ENCODE assay signal across 8 mouse cellular contexts in genomic region chr4:148107621-148108291, GRCm38 (mm10). TPM values are rescaled to one million over a fixed set of nuclear protein-coding genes. Genes with fewer than 3 reads are reported as not detected.
DNase-seq lines count a peak whose midpoint lies in the region; ATAC-seq and TF ChIP-seq lines count a peak whose summit lies in the region.

No protein-coding gene starts in this region.

- H3K9me3 ChIP-seq in lung, postnatal 0 days (ENCODE audit: low read length) = no peaks in the 10 kb centered on the region
- no peaks in the 10 kb centered on the region for H3K9me3 ChIP-seq in forebrain, embryonic 14.5 days (replicated peaks; ENCODE audit: control insufficient read depth, low read length)
- H3K9me3 ChIP-seq in midbrain, postnatal 0 days (ENCODE audit: low read length) = no peaks in the 10 kb centered on the region

- H3K27me3 ChIP-seq in lung, postnatal 0 days (replicated peaks; ENCODE audit: insufficient read depth, low read length) = 0 out of 2 replicates have a peak, but pooled peaks cover 3% of the 10 kb centered on the region
- H3K27me3 ChIP-seq in forebrain, embryonic 14.5 days (replicated peaks; ENCODE audit: control insufficient read depth, insufficient read depth, low read length) = no peaks in the 10 kb centered on the region
- no peaks in the 10 kb centered on the region for H3K27me3 ChIP-seq in midbrain, postnatal 0 days (ENCODE audit: insufficient read depth, low read length)

- no peak overlapping the region for H3K27ac ChIP-seq in lung, postnatal 0 days (ENCODE audit: low read length)
- peak overlapping the region; percentile 76 for H3K27ac ChIP-seq in forebrain, embryonic 14.5 days (ENCODE audit: low read depth, low read length)
- H3K27ac ChIP-seq in midbrain, postnatal 0 days (ENCODE audit: low read depth, low read length) = no peak overlapping the region

- H3K4me3 ChIP-seq in lung, postnatal 0 days (ENCODE audit: low read depth, low read length) = no peak overlapping the region
- H3K4me3 ChIP-seq in forebrain, embryonic 14.5 days (ENCODE audit: low read depth, low read length) = no peak overlapping the region
- H3K4me3 ChIP-seq in midbrain, postnatal 0 days (ENCODE audit: low read depth, low read length) = no peak overlapping the region

- 28% methylated on average over 22 of the region's 22 CpGs for WGBS in lung, postnatal 0 days
- 64% methylated on average over 22 of the region's 22 CpGs for WGBS in forebrain, embryonic 14.5 days
- WGBS in midbrain, postnatal 0 days = 71% methylated on average over 22 of the region's 22 CpGs

- peak; percentile 76 for ATAC-seq in lung, postnatal 0 days
- ATAC-seq in forebrain, embryonic 14.5 days = peak; percentile 79
- peak; percentile 28 for ATAC-seq in midbrain, postnatal 0 days (ENCODE audit: low FRiP score)

- no peaks in the 10 kb centered on the region for H3K4me1 ChIP-seq in lung, postnatal 0 days (ENCODE audit: insufficient read depth, low read depth, low read length)
- no peaks in the 10 kb centered on the region for H3K4me1 ChIP-seq in forebrain, embryonic 14.5 days (ENCODE audit: control insufficient read depth, insufficient read depth, low read length)
- H3K4me1 ChIP-seq in midbrain, postnatal 0 days (ENCODE audit: insufficient read depth, low read length) = no peaks in the 10 kb centered on the region

- intact Hi-C loops in gastrocnemius, postnatal 14 days (cut with DNase I; ENCODE audit: low total_unique reads) = loop anchor here (10.0 kb wide), 1 partner anchor 327 kb away; no protein-coding TSS in a partner anchor

- TF ChIP-seq EP300 in lung, postnatal 0 days (IDR thresholded peaks at IDR 0.05) = no peak

- no peak overlapping the region for H3K4me2 ChIP-seq in lung, postnatal 0 days (replicated peaks; ENCODE audit: low read depth, low read length)
- no peak overlapping the region for H3K4me2 ChIP-seq in forebrain, embryonic 14.5 days (ENCODE audit: low read length)
- no peak overlapping the region for H3K4me2 ChIP-seq in midbrain, postnatal 0 days (ENCODE audit: low read depth, low read length, poor library complexity, severe bottlenecking)

- no peaks in the 10 kb centered on the region for H3K36me3 ChIP-seq in lung, postnatal 0 days (ENCODE audit: insufficient read depth, low read length)
- peaks cover 56% of the 10 kb centered on the region for H3K36me3 ChIP-seq in forebrain, embryonic 14.5 days (ENCODE audit: control insufficient read depth, insufficient read depth, low read length)
- H3K36me3 ChIP-seq in midbrain, postnatal 0 days (ENCODE audit: insufficient read depth, low read length) = peaks cover 12% of the 10 kb centered on the region

- DNase-seq in gastrocnemius, postnatal 14 days = peak; percentile 42
- no peak for DNase-seq in gastrocnemius, postnatal 25 days
- peak; percentile 26 for DNase-seq in lung, postnatal 0 days (ENCODE audit: low spot score)
- no peak for DNase-seq in lung, postnatal 25 days (ENCODE audit: low spot score)
- peak; percentile 83 for DNase-seq in forebrain, embryonic 14.5 days (ENCODE audit: low spot score)
- DNase-seq in midbrain, postnatal 0 days (ENCODE audit: low spot score) = peak; percentile 65
- no peak for DNase-seq in urinary bladder, postnatal 25 days (ENCODE audit: low spot score)
- DNase-seq in right cerebral cortex, adult 2 months (ENCODE audit: low spot score in 2 of 2) = no peak

- no peak for TF ChIP-seq CTCF in lung, postnatal 0 days (IDR thresholded peaks at IDR 0.05)
- TF ChIP-seq CTCF in midbrain, postnatal 0 days (IDR thresholded peaks at IDR 0.05) = no peak

- no peak overlapping the region for H3K9ac ChIP-seq in lung, postnatal 0 days (replicated peaks; ENCODE audit: low read depth)
- H3K9ac ChIP-seq in forebrain, embryonic 14.5 days (ENCODE audit: low read length) = no peak overlapping the region
- 0 out of 2 replicates have a peak overlapping the region, but pooled peaks have one; percentile 29 for H3K9ac ChIP-seq in midbrain, postnatal 0 days (replicated peaks; ENCODE audit: low read length, poor library complexity, severe bottlenecking)

RNA-seq across cellular contexts. Expression of gene Agtrap, which starts 19.9 kb away (rescaled TPM):
- total RNA-seq in gastrocnemius, postnatal 14 days (2021) = 10 to 100 TPM; 12.3 to 14.7 TPM
- total RNA-seq in gastrocnemius, postnatal 25 days (2021) = 10 to 100 TPM; 10.9 to 16.2 TPM
- polyA plus RNA-seq in lung, postnatal 0 days (2015; fragmentation: Nextera tagmentation; extraction: Ambion mirVana) = 20.7 and 22.0 TPM in 2 replicates
- polyA plus RNA-seq in forebrain, embryonic 14.5 days (2014; fragmentation: Nextera tagmentation; extraction: Ambion mirVana) = 5.3 and 5.7 TPM in 2 replicates
- total RNA-seq in midbrain, postnatal 0 days (2014; rRNA removed) = 6.6 and 7.5 TPM in 2 replicates
- 7.4 and 8.6 TPM in 2 replicates for polyA plus RNA-seq in midbrain, postnatal 0 days (2015; fragmentation: Nextera tagmentation; extraction: Ambion mirVana)

RNA-seq across cellular contexts. Expression of gene Mad2l2, which starts 22.4 kb away (rescaled TPM):
- 10 to 100 TPM; 11.5 to 12.9 TPM for total RNA-seq in gastrocnemius, postnatal 14 days (2021)
- total RNA-seq in gastrocnemius, postnatal 25 days (2021) = 10 to 100 TPM; 10.2 to 11.0 TPM
- polyA plus RNA-seq in lung, postnatal 0 days (2015; fragmentation: Nextera tagmentation; extraction: Ambion mirVana) = 35.2 and 35.7 TPM in 2 replicates
- polyA plus RNA-seq in forebrain, embryonic 14.5 days (2014; fragmentation: Nextera tagmentation; extraction: Ambion mirVana) = 129 and 141 TPM in 2 replicates
- total RNA-seq in midbrain, postnatal 0 days (2014; rRNA removed) = 42.0 and 51.7 TPM in 2 replicates
- polyA plus RNA-seq in midbrain, postnatal 0 days (2015; fragmentation: Nextera tagmentation; extraction: Ambion mirVana) = 84.0 and 89.1 TPM in 2 replicates

RNA-seq across cellular contexts. Expression of gene Draxin, which starts 22.7 kb away (rescaled TPM):
- total RNA-seq in gastrocnemius, postnatal 14 days (2021) = under 1 TPM; 0.10 to 0.13 TPM
- not detected for total RNA-seq in gastrocnemius, postnatal 25 days (2021)
- 0.06 TPM in 2 replicates for polyA plus RNA-seq in lung, postnatal 0 days (2015; fragmentation: Nextera tagmentation; extraction: Ambion mirVana)
- polyA plus RNA-seq in forebrain, embryonic 14.5 days (2014; fragmentation: Nextera tagmentation; extraction: Ambion mirVana) = 18.8 and 20.7 TPM in 2 replicates
- total RNA-seq in midbrain, postnatal 0 days (2014; rRNA removed) = 23.9 and 29.5 TPM in 2 replicates
- polyA plus RNA-seq in midbrain, postnatal 0 days (2015; fragmentation: Nextera tagmentation; extraction: Ambion mirVana) = 4.3 and 5.0 TPM in 2 replicates

RNA-seq across cellular contexts. Expression of gene Fbxo6, which starts 44.2 kb away (rescaled TPM):
- total RNA-seq in gastrocnemius, postnatal 14 days (2021) = 10 to 100 TPM; 22.9 to 29.1 TPM
- total RNA-seq in gastrocnemius, postnatal 25 days (2021) = 10 to 100 TPM; 28.8 to 29.8 TPM
- polyA plus RNA-seq in lung, postnatal 0 days (2015; fragmentation: Nextera tagmentation; extraction: Ambion mirVana) = 53.1 and 58.5 TPM in 2 replicates
- polyA plus RNA-seq in forebrain, embryonic 14.5 days (2014; fragmentation: Nextera tagmentation; extraction: Ambion mirVana) = 19.0 and 20.6 TPM in 2 replicates
- 23.4 and 27.7 TPM in 2 replicates for total RNA-seq in midbrain, postnatal 0 days (2014; rRNA removed)
- 23.6 and 25.8 TPM in 2 replicates for polyA plus RNA-seq in midbrain, postnatal 0 days (2015; fragmentation: Nextera tagmentation; extraction: Ambion mirVana)

RNA-seq across cellular contexts. Expression of gene Fbxo44, which starts 52.5 kb away (rescaled TPM):
- total RNA-seq in gastrocnemius, postnatal 14 days (2021) = 1 to 10 TPM; 1.4 to 3.3 TPM
- 1 to 10 TPM; 6.4 to 7.1 TPM for total RNA-seq in gastrocnemius, postnatal 25 days (2021)
- polyA plus RNA-seq in lung, postnatal 0 days (2015; fragmentation: Nextera tagmentation; extraction: Ambion mirVana) = 7.1 and 8.4 TPM in 2 replicates
- polyA plus RNA-seq in forebrain, embryonic 14.5 days (2014; fragmentation: Nextera tagmentation; extraction: Ambion mirVana) = 70.6 and 76.3 TPM in 2 replicates
- 169 and 189 TPM in 2 replicates for total RNA-seq in midbrain, postnatal 0 days (2014; rRNA removed)
- 107 and 116 TPM in 2 replicates for polyA plus RNA-seq in midbrain, postnatal 0 days (2015; fragmentation: Nextera tagmentation; extraction: Ambion mirVana)

Comparison
In these comparisons a context has a peak if more than half of its experiments do, and no peak if none do; other contexts are left out.
1. DNase-seq: peak in gastrocnemius, postnatal 14 days (single experiment), lung, postnatal 0 days (single experiment), forebrain, embryonic 14.5 days (single experiment) and midbrain, postnatal 0 days (single experiment); none in gastrocnemius, postnatal 25 days (single experiment), lung, postnatal 25 days (single experiment), urinary bladder, postnatal 25 days (single experiment) and right cerebral cortex, adult 2 months (0 of 2).
2. ATAC-seq: peak in every context shown above with its lines; median percentile 79 in forebrain, embryonic 14.5 days; 76 in lung, postnatal 0 days; 28 in midbrain, postnatal 0 days.
3. RNA of gene Draxin, which starts 22.7 kb away (total RNA-seq): 23.9 to 29.5 TPM in midbrain, postnatal 0 days; 0.10 to 0.13 TPM in gastrocnemius, postnatal 14 days and not detected in gastrocnemius, postnatal 25 days; every median in the first group is over 10 times any median in the second.